Mouse (Mus musculus): ENCODE data around the gene Rnf151.

GRCm38 (mm10) chr17:24687599-24687998 lies 30.3 kb downstream of the Rnf151 start:
- TF ChIP-seq CTCF (IDR thresholded peaks at IDR 0.05; ENCODE audit: low read depth), result no peak
- no peak for TF ChIP-seq EP300 (IDR thresholded peaks at IDR 0.05; ENCODE audit: low read depth)

Measured in liver, postnatal 0 days (tissue).